In the genomic region with DNA sequence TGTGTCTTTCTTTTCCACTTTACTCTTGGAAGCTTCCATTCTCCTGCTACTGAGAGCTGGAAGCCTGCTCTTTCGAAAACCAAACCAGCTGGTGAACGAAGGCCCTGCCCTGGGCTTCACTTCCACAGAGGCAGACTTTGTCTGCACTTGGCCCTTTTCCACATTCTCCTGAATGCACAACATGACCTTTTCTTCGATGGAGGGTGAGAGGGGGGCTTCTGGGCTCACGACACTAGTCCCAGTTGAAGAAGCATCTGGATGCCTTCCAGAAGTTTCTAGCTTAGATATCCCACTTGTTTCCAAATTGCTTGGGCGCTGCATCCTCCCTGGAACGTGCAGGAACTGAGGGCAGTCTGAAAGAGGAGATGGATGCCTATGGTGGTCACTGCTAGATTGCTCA, we compare ENCODE assay signal across 8 mouse cellular contexts.
DNase-seq lines count a peak whose midpoint lies in the region; ATAC-seq lines count a peak whose summit lies in the region.
"Had no signal": no experiment of that assay in that cellular context is flagged by ENCODE, and none has a peak within 500 bp of the region (broad histone marks: within the 10 kb centered on the region; RNA-seq: fewer than 3 reads in every experiment).

No protein-coding gene starts in this region.

- WGBS in hindbrain, embryonic 15.5 days: 59% methylated on average over 6 of the region's 6 CpGs
- WGBS in hindbrain, embryonic 11.5 days: 89% methylated on average over 6 of the region's 6 CpGs

- 0 out of 2 replicates have a peak, but pooled peaks cover 3% of the 10 kb centered on the region for H3K4me1 ChIP-seq in hindbrain, embryonic 15.5 days (replicated peaks)
- no peaks in the 10 kb centered on the region for H3K4me1 ChIP-seq in hindbrain, embryonic 11.5 days (replicated peaks; ENCODE audit: control insufficient read depth, insufficient read depth, low read length)
- H3K4me1 ChIP-seq: kidney, embryonic 15.5 days had no signal

- H3K4me3 ChIP-seq in hindbrain, embryonic 15.5 days: no peak overlapping the region
- H3K4me3 ChIP-seq in hindbrain, embryonic 11.5 days (ENCODE audit: low read depth, low read length): no peak overlapping the region
- H3K4me3 ChIP-seq: kidney, embryonic 15.5 days had no signal

- no peaks in the 10 kb centered on the region for H3K27me3 ChIP-seq in hindbrain, embryonic 15.5 days
- no peaks in the 10 kb centered on the region for H3K27me3 ChIP-seq in hindbrain, embryonic 11.5 days (ENCODE audit: control insufficient read depth, insufficient read depth, low read length)
- H3K27me3 ChIP-seq: kidney, embryonic 15.5 days had no signal

- no peak for DNase-seq in hindbrain, embryonic 11.5 days (ENCODE audit: low spot score)
- DNase-seq in Muller cell, postnatal 12 days (ENCODE audit: inconsistent ontology term): peak; percentile 33
- DNase-seq in brain, embryonic 18.5 days (ENCODE audit: low read depth, low spot score): peak; percentile 34
- peak; percentile 13 to 47 for DNase-seq in left cerebral cortex, adult 9 months (ENCODE audit: low spot score in 2 of 2)
- no peak for DNase-seq in thymus, postnatal 4 days
- no peak for DNase-seq in yolk sac, embryonic 10.5 days (ENCODE audit: low spot score)

- H3K27ac ChIP-seq in hindbrain, embryonic 15.5 days (replicated peaks): 0 out of 2 replicates have a peak overlapping the region, but pooled peaks have one; percentile 39
- no peak overlapping the region for H3K27ac ChIP-seq in hindbrain, embryonic 11.5 days (ENCODE audit: low read depth, low read length)
- H3K27ac ChIP-seq: kidney, embryonic 15.5 days had no signal

- no peaks in the 10 kb centered on the region for H3K9me3 ChIP-seq in hindbrain, embryonic 15.5 days
- no peaks in the 10 kb centered on the region for H3K9me3 ChIP-seq in hindbrain, embryonic 11.5 days (ENCODE audit: control insufficient read depth, low read length)
- H3K9me3 ChIP-seq: kidney, embryonic 15.5 days had no signal

- H3K4me2 ChIP-seq in hindbrain, embryonic 15.5 days: no peak overlapping the region
- H3K4me2 ChIP-seq in hindbrain, embryonic 11.5 days (replicated peaks; ENCODE audit: low read depth, low read length): no peak overlapping the region
- H3K4me2 ChIP-seq: kidney, embryonic 15.5 days had no signal

- peak; percentile 81 for ATAC-seq in hindbrain, embryonic 15.5 days (ENCODE audit: low FRiP score, low read depth)
- no peak for ATAC-seq in hindbrain, embryonic 11.5 days (ENCODE audit: low FRiP score)

- 0 out of 2 replicates have a peak, but pooled peaks cover 2% of the 10 kb centered on the region for H3K36me3 ChIP-seq in hindbrain, embryonic 15.5 days
- peaks cover 2% of the 10 kb centered on the region; the same call in 1 of the 2 replicates for H3K36me3 ChIP-seq in hindbrain, embryonic 11.5 days (ENCODE audit: control insufficient read depth, insufficient read depth, low read length)
- H3K36me3 ChIP-seq: kidney, embryonic 15.5 days had no signal

- no peak overlapping the region for H3K9ac ChIP-seq in hindbrain, embryonic 15.5 days
- H3K9ac ChIP-seq in hindbrain, embryonic 11.5 days (ENCODE audit: low read depth, low read length): no peak overlapping the region
- H3K9ac ChIP-seq: kidney, embryonic 15.5 days had no signal

Comparison
In these comparisons a context has a peak if more than half of its experiments do, and no peak if none do; other contexts are left out.
1. DNase-seq: peak in Muller cell, postnatal 12 days (single experiment), brain, embryonic 18.5 days (single experiment) and left cerebral cortex, adult 9 months (2 of 2); none in hindbrain, embryonic 11.5 days (single experiment), thymus, postnatal 4 days (single experiment) and yolk sac, embryonic 10.5 days (single experiment).